Mouse (Mus musculus): ENCODE measurements around the gene Foxd3. TPM values are rescaled to one million over a fixed set of nuclear protein-coding genes. Genes with fewer than 3 reads are reported as not detected.

The Foxd3 gene
- polyA plus RNA-seq, 1 experiment from 2014 or later, result 1.8 TPM

GRCm38 (mm10) chr4:99650945-99651690 is 5.0 kb upstream of the Foxd3 start:
- Histone ChIP-seq H3K36me3 (no peaks in the 10 kb centered on the region), H3K4me2 (peak overlapping the region; percentile 43), H3K4me1 (replicated peaks) (0 out of 2 replicates have a peak, but pooled peaks cover 11% of the 10 kb centered on the region), H3K4me3 (peak overlapping the region; percentile 15), H3K9me3 (no peaks in the 10 kb centered on the region), H3K27me3 (peaks cover 86% of the 10 kb centered on the region), H3K9ac (no peak overlapping the region), H3K27ac (replicated peaks) (0 out of 2 replicates have a peak overlapping the region, but pooled peaks have one; percentile 20)
- ATAC-seq (ENCODE audit: low FRiP score, low read depth), result no peak
- WGBS, result 6% methylated on average over 59 of the region's 59 CpGs

- Histone ChIP-seq H3K9me3 (no peaks in the 10 kb centered on the region), H3K4me1 (replicated peaks) (peaks cover 20% of the 10 kb centered on the region), H3K4me2 (no peak overlapping the region), H3K27me3 (peaks cover 79% of the 10 kb centered on the region), H3K36me3 (no peaks in the 10 kb centered on the region), H3K4me3 (no peak overlapping the region), H3K27ac (replicated peaks) (no peak overlapping the region), H3K9ac (no peak overlapping the region)
- no peak for ATAC-seq (ENCODE audit: low FRiP score, low read depth)
- 16% methylated on average over 10 of the region's 10 CpGs for WGBS
Measured at GRCm38 (mm10) chr4:99651823-99652450, 4.2 kb upstream of the Foxd3 start.

- Histone ChIP-seq H3K9me3 (no peaks in the 10 kb centered on the region), H3K4me3 (peak overlapping the region; percentile 7; the same call in 1 of the 2 replicates), H3K9ac (no peak overlapping the region), H3K27me3 (peaks cover 78% of the 10 kb centered on the region), H3K4me1 (replicated peaks) (peaks cover 27% of the 10 kb centered on the region), H3K27ac (replicated peaks) (no peak overlapping the region), H3K4me2 (no peak overlapping the region), H3K36me3 (no peaks in the 10 kb centered on the region)
- WGBS, result 3% methylated on average over 19 of the region's 19 CpGs
- no peak for ATAC-seq (ENCODE audit: low FRiP score, low read depth)
Measured at GRCm38 (mm10) chr4:99652576-99653210, 3.4 kb upstream of the Foxd3 start.

DNA sequence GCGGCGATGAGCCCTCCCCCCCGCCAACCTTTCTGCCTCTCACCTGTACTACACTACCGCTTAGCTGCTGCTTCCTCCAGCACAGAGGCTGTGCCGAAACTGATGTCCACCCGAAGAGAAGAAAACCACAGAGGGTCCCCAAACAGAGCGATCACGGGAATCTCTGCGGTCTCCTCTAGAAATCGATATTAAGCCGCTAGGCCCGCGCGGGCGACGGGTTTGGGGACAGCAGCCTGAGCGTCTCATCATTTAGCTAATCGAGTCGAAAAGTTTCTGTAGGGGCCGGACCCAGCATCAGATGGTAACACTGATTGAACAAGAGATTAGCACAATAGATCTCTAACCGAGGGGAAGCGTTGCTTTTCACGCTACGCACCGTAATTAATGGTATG is 2.9 kb upstream of the Foxd3 start:
- WGBS, result 1% methylated on average over 25 of the region's 25 CpGs
- Histone ChIP-seq H3K36me3 (no peaks in the 10 kb centered on the region), H3K4me3 (peak overlapping the region; percentile 7; the same call in 1 of the 2 replicates), H3K4me1 (replicated peaks) (peaks cover 30% of the 10 kb centered on the region), H3K27me3 (peaks cover 73% of the 10 kb centered on the region), H3K4me2 (0 out of 2 replicates have a peak overlapping the region, but pooled peaks have one; percentile 11), H3K9ac (no peak overlapping the region), H3K27ac (replicated peaks) (no peak overlapping the region), H3K9me3 (no peaks in the 10 kb centered on the region)
- no peak for ATAC-seq (ENCODE audit: low FRiP score, low read depth)

GRCm38 (mm10) chr4:99653608-99654221 is 2.4 kb upstream of the Foxd3 start:
- Histone ChIP-seq H3K4me1 (replicated peaks) (peaks cover 30% of the 10 kb centered on the region), H3K9ac (no peak overlapping the region), H3K9me3 (no peaks in the 10 kb centered on the region), H3K27me3 (peaks cover 68% of the 10 kb centered on the region), H3K36me3 (no peaks in the 10 kb centered on the region), H3K4me2 (0 out of 2 replicates have a peak overlapping the region, but pooled peaks have one; percentile 11), H3K4me3 (peak overlapping the region; percentile 7; the same call in 1 of the 2 replicates), H3K27ac (replicated peaks) (no peak overlapping the region)
- WGBS, result under 1% methylated on average over 36 of the region's 36 CpGs
- no peak for ATAC-seq (ENCODE audit: low FRiP score, low read depth)

DNA sequence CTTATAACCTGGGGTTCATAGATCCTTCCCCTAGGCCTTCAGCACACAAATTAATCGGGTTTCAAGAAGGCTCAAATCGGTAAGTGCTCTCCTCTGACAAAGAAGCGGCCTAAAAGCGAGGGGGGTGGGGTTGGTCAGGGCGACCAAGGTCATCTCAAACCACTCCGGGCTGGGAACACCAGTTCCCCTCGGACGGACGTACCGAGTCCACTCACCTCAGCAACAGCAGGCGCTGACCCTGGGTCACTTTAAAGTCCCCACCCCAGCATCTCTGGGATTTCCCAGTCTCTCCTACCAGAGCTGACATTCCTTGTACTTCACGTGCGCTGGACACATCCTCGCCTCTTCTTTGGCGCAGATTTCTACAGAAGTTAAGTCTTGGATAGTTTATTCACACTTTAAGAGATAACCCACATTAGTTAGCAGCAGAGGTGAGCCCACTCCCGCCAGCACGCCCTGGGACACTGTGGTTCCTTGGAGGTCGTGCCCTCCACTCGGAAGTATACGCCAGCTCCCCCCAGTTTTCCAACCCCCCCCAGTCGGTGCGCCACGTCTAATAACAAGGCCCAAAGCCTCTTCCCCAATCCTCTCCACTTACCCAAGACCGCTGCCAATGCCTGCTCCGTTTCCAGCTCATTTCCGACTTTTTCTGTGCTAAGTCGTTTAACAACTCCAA is 1.3 kb upstream of the Foxd3 start:
- H3K4me2 ChIP-seq, result 0 out of 2 replicates have a peak overlapping the region, but pooled peaks have one; percentile 8
- H3K27me3 ChIP-seq, result peaks cover 65% of the 10 kb centered on the region
- no peak overlapping the region for H3K9ac ChIP-seq
- no peaks in the 10 kb centered on the region for H3K36me3 ChIP-seq
- H3K9me3 ChIP-seq, result no peaks in the 10 kb centered on the region
- peaks cover 30% of the 10 kb centered on the region for H3K4me1 ChIP-seq (replicated peaks)
- no peak for ATAC-seq (ENCODE audit: low FRiP score, low read depth)
- WGBS, result 1% methylated on average over 27 of the region's 27 CpGs
- H3K4me3 ChIP-seq, result peak overlapping the region; percentile 8; the same call in 1 of the 2 replicates
- H3K27ac ChIP-seq (replicated peaks), result no peak overlapping the region

- no peak; the same call in 1 of the 2 replicates for ATAC-seq (ENCODE audit: low FRiP score, low read depth)
- H3K27me3 ChIP-seq, result peaks cover 64% of the 10 kb centered on the region
- WGBS, result under 1% methylated on average over 88 of the region's 92 CpGs
- H3K9ac ChIP-seq, result 0 out of 2 replicates have a peak overlapping the region, but pooled peaks have one; percentile 7
- H3K4me1 ChIP-seq (replicated peaks), result peaks cover 24% of the 10 kb centered on the region
- H3K36me3 ChIP-seq, result no peaks in the 10 kb centered on the region
- no peaks in the 10 kb centered on the region for H3K9me3 ChIP-seq
- peak overlapping the region; percentile 50 for H3K4me2 ChIP-seq
- peak overlapping the region; percentile 53 for H3K27ac ChIP-seq (replicated peaks)
- H3K4me3 ChIP-seq, result peak overlapping the region; percentile 37
Measured at GRCm38 (mm10) chr4:99656605-99657429, 718 bp downstream of the Foxd3 start.

DNA sequence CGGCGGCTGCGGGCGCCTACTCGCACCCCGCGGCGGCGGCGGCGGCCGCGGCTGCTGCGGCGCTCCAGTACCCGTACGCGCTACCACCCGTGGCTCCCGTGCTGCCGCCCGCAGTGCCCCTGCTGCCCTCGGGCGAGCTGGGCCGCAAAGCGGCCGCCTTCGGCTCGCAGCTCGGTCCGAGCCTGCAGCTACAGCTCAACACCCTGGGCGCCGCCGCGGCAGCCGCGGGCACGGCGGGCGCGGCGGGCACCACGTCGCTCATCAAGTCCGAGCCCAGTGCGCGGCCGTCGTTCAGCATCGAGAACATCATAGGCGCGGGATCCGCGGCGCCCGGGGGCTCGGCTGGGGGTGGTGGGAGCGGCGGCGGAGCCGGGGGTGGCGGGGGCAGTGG is 1.3 kb downstream of the Foxd3 start:
- ATAC-seq (ENCODE audit: low FRiP score, low read depth), result no peak
- H3K4me1 ChIP-seq (replicated peaks), result peaks cover 24% of the 10 kb centered on the region
- H3K4me2 ChIP-seq, result peak overlapping the region; percentile 50
- peak overlapping the region; percentile 48; the same call in 1 of the 2 replicates for H3K27ac ChIP-seq (replicated peaks)
- H3K9me3 ChIP-seq, result no peaks in the 10 kb centered on the region
- WGBS, result 0% methylated on average over 47 of the region's 62 CpGs
- H3K36me3 ChIP-seq, result no peaks in the 10 kb centered on the region
- H3K27me3 ChIP-seq, result peaks cover 64% of the 10 kb centered on the region
- H3K9ac ChIP-seq, result 0 out of 2 replicates have a peak overlapping the region, but pooled peaks have one; percentile 7
- H3K4me3 ChIP-seq, result peak overlapping the region; percentile 37

- peak overlapping the region; percentile 48 for H3K27ac ChIP-seq (replicated peaks)
- WGBS, result 1% methylated on average over 25 of the region's 41 CpGs
- ATAC-seq (ENCODE audit: low FRiP score, low read depth), result peak; percentile 23; the same call in 1 of the 2 replicates
- peaks cover 64% of the 10 kb centered on the region for H3K27me3 ChIP-seq
- peak overlapping the region; percentile 37 for H3K4me3 ChIP-seq
- H3K36me3 ChIP-seq, result no peaks in the 10 kb centered on the region
- no peaks in the 10 kb centered on the region for H3K9me3 ChIP-seq
- H3K9ac ChIP-seq, result no peak overlapping the region
- peaks cover 24% of the 10 kb centered on the region for H3K4me1 ChIP-seq (replicated peaks)
- peak overlapping the region; percentile 50 for H3K4me2 ChIP-seq
Measured at GRCm38 (mm10) chr4:99657831-99658470, 1.9 kb downstream of the Foxd3 start.

- Histone ChIP-seq H3K36me3 (no peaks in the 10 kb centered on the region), H3K4me2 (no peak overlapping the region), H3K4me3 (peak overlapping the region; percentile 14; the same call in 1 of the 2 replicates), H3K4me1 (replicated peaks) (peaks cover 24% of the 10 kb centered on the region), H3K9me3 (no peaks in the 10 kb centered on the region), H3K9ac (no peak overlapping the region), H3K27me3 (peaks cover 66% of the 10 kb centered on the region), H3K27ac (replicated peaks) (no peak overlapping the region)
- 17% methylated on average over 6 of the region's 6 CpGs for WGBS
- no peak for ATAC-seq (ENCODE audit: low FRiP score, low read depth)
Measured at GRCm38 (mm10) chr4:99658881-99659280, 2.8 kb downstream of the Foxd3 start.
